Comparison of ENCODE assay signal across 8 mouse cellular contexts in the genomic region with DNA sequence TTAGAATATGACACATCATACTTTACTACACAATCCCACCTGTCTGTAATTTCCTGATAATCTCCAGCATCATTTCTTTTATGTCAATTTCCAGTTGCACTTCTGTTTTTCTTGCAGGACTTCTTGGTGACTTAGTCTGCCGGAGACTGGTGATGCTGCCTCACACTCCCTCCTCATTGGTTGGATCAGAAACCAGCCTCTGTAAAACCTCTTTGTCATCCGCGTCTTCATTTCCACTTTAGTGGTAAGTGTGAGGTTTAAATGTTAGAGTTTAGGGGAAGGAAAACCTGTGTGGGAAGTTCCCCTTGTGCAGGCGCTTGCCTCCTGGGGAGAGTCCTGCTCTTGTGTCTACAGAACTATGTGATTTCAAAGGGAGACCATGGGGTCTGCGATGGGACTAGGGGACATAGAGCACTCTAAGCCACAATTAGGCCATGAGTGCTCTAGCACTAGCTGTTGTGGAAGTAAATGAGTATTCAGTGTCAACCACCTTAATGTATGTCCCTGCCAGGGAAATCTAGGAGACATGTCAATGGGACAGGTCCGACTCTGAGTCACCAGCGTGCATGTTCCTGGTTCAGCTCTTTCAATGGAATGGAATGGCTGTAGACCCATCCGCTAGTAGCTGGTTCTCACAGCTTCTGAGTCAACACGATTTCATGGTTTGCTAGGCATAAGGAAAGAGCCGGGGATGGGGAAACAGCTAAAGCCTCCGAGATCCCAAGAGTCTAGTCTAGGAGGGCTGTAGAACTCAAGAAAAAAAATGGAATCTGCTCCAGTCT. TPM values are rescaled to one million over a fixed set of nuclear protein-coding genes. Genes with fewer than 3 reads are reported as not detected.
DNase-seq lines count a peak whose midpoint lies in the region; ATAC-seq and TF ChIP-seq lines count a peak whose summit lies in the region.

A gene (plus strand): TSS at position 96 of the 782 bp plus-strand sequence.

- no peak within 1 kb of the TSS for H3K9ac ChIP-seq in midbrain, embryonic 14.5 days (replicated peaks; ENCODE audit: low read length)
- no peak within 1 kb of the TSS for H3K9ac ChIP-seq in midbrain, embryonic 15.5 days

- H3K27me3 ChIP-seq in midbrain, embryonic 14.5 days (ENCODE audit: control insufficient read depth, insufficient read depth, low read length), result no peaks in the 10 kb centered on the region; the same call in 1 of the 2 replicates
- H3K27me3 ChIP-seq in midbrain, embryonic 15.5 days (replicated peaks), result 0 out of 2 replicates have a peak, but pooled peaks cover 2% of the 10 kb centered on the region
- no peaks in the 10 kb centered on the region for H3K27me3 ChIP-seq in kidney, adult 2 months (replicated peaks; ENCODE audit: control insufficient read depth, insufficient read depth, low read length)

- H3K4me1 ChIP-seq in midbrain, embryonic 14.5 days (ENCODE audit: control insufficient read depth, insufficient read depth, low read length), result no peaks in the 10 kb centered on the region
- no peaks in the 10 kb centered on the region for H3K4me1 ChIP-seq in midbrain, embryonic 15.5 days
- H3K4me1 ChIP-seq in kidney, adult 2 months (ENCODE audit: control insufficient read depth, insufficient read depth, low read length), result no peaks in the 10 kb centered on the region

- no peaks in the 10 kb centered on the region for H3K9me3 ChIP-seq in midbrain, embryonic 14.5 days (ENCODE audit: control insufficient read depth, low read length)
- H3K9me3 ChIP-seq in midbrain, embryonic 15.5 days, result no peaks in the 10 kb centered on the region

- ATAC-seq in midbrain, embryonic 14.5 days (ENCODE audit: low FRiP score, low TSS enrichment), result no peak
- no peak for ATAC-seq in midbrain, embryonic 15.5 days (replicated peaks)

- H3K4me2 ChIP-seq in midbrain, embryonic 14.5 days (ENCODE audit: low read length), result no peak within 1 kb of the TSS
- no peak within 1 kb of the TSS for H3K4me2 ChIP-seq in midbrain, embryonic 15.5 days

- H3K4me3 ChIP-seq in midbrain, embryonic 14.5 days (replicated peaks; ENCODE audit: low read depth, low read length), result no peak within 1 kb of the TSS
- no peak within 1 kb of the TSS for H3K4me3 ChIP-seq in midbrain, embryonic 15.5 days
- H3K4me3 ChIP-seq in kidney, adult 2 months (ENCODE audit: insufficient read depth, low read depth, low read length), result no peak within 1 kb of the TSS

- no peak within 1 kb of the TSS for H3K27ac ChIP-seq in midbrain, embryonic 14.5 days (replicated peaks; ENCODE audit: low read depth, low read length)
- no peak within 1 kb of the TSS for H3K27ac ChIP-seq in midbrain, embryonic 15.5 days
- H3K27ac ChIP-seq in kidney, adult 2 months (ENCODE audit: insufficient read depth, low read depth, low read length), result no peak within 1 kb of the TSS

- intact Hi-C loops in left cerebral cortex, postnatal 4 days (cut with DNase I), result no loop called here

- DNase-seq in midbrain, embryonic 14.5 days, result peak; percentile 78
- DNase-seq in cerebellum, postnatal 10 days, result peak; percentile 82 to 84
- peak; percentile 53 to 63 for DNase-seq in gastrocnemius, postnatal 4 days (ENCODE audit: low spot score in 2 of 2)
- peak; percentile 84 for DNase-seq in kidney, adult 2 months
- peak; percentile 60 for DNase-seq in left cerebral cortex, postnatal 4 days
- peak; percentile 79 for DNase-seq in ovary, postnatal 14 days (ENCODE audit: low spot score)
- DNase-seq in thymus, postnatal 10 days (ENCODE audit: low spot score in 2 of 2), result peak; percentile 64 to 81

- TF ChIP-seq CTCF in kidney, adult 2 months (conservative IDR thresholded peaks at IDR 0.05; ENCODE audit: insufficient read depth, insufficient read length, low read depth, low read length), result no peak

- WGBS in midbrain, embryonic 14.5 days, result 68% methylated on average over 11 of the region's 11 CpGs
- 67% methylated on average over 11 of the region's 11 CpGs for WGBS in midbrain, embryonic 15.5 days
- WGBS in kidney, adult 2 months, result 62% methylated on average over 11 of the region's 11 CpGs

- H3K36me3 ChIP-seq in midbrain, embryonic 14.5 days (ENCODE audit: control insufficient read depth, insufficient read depth, low read length), result no peaks in the 10 kb centered on the region
- H3K36me3 ChIP-seq in midbrain, embryonic 15.5 days (replicated peaks), result no peaks in the 10 kb centered on the region
- H3K36me3 ChIP-seq in kidney, adult 2 months (ENCODE audit: control insufficient read depth, insufficient read depth, low read length), result no peaks in the 10 kb centered on the region

- no peak for TF ChIP-seq POLR2A in kidney, adult 2 months (IDR thresholded peaks at IDR 0.05; ENCODE audit: low read depth, low read length)

RNA-seq across cellular contexts. Expression of the gene that starts here (rescaled TPM):
- 1.1 and 2.0 TPM in 2 replicates for polyA plus RNA-seq in midbrain, embryonic 14.5 days (2014; fragmentation: Nextera tagmentation; extraction: Ambion mirVana)
- polyA plus RNA-seq in midbrain, embryonic 15.5 days (2015; fragmentation: Nextera tagmentation; extraction: Ambion mirVana), result 1.4 and 2.3 TPM in 2 replicates
- 1 to 10 TPM; 2.1 to 2.9 TPM for total RNA-seq in gastrocnemius, postnatal 4 days (2021)
- 419 and 490 TPM in 2 replicates for polyA plus RNA-seq in kidney, adult 2 months (2012; rRNA removed)
- total RNA-seq in left cerebral cortex, postnatal 4 days (2021), result 1 to 10 TPM in 1 of 2 experiments, under 1 TPM in 1; 0.80 to 1.2 TPM

Comparison
In these comparisons a context has a peak if more than half of its experiments do, and no peak if none do; other contexts are left out.
1. RNA of the gene that starts here (polyA plus RNA-seq): 419 to 490 TPM in kidney, adult 2 months; 1.1 to 2.0 TPM in midbrain, embryonic 14.5 days and 1.4 to 2.3 TPM in midbrain, embryonic 15.5 days; every median in the first group is over 100 times any median in the second.
2. Peak in every context shown above with its lines, with median percentiles within 50 percentile points of each other: DNase-seq.